Mouse (Mus musculus) stomach, embryonic 14.5 days (tissue): Measurements from ENCODE around the gene Dnajb7. TPM values are rescaled to one million over a fixed set of nuclear protein-coding genes. Genes with fewer than 3 reads are reported as not detected.

Source experiments
- ATAC-seq: fragments of 200-750 bp; cut with Nextera tagmentation; 2 replicates; pipeline ENCODE4 v1.8.0; 2017; ENCODE audit warnings: low read depth, moderate TSS enrichment; ENCODE audit not compliant: insufficient number of reproducible peaks, insufficient read depth, low FRiP score
- H3K27ac ChIP-seq: fragments of 300-500 bp; sonication (generic); 2 replicates; pipeline ENCODE4 v1.5.1; 2014; ENCODE audit warnings: mild to moderate bottlenecking, low read length, moderate library complexity, mixed read lengths
- H3K27me3 ChIP-seq: fragments of 300-500 bp; sonication (generic); 2 replicates; pipeline ENCODE4 v1.6.1; 2014; ENCODE audit warnings: low read length, control low read depth, mixed read lengths; ENCODE audit not compliant: control insufficient read depth, insufficient read depth
- H3K36me3 ChIP-seq: fragments of 300-500 bp; sonication (generic); 2 replicates; pipeline ENCODE4 v1.6.1; 2014; ENCODE audit warnings: mild to moderate bottlenecking, control low read depth, low read length, moderate library complexity, mixed read lengths; ENCODE audit not compliant: control insufficient read depth, insufficient read depth
- H3K4me1 ChIP-seq: fragments of 300-500 bp; sonication (generic); 2 replicates; pipeline ENCODE4 v1.6.1; 2014; ENCODE audit warnings: low read length, control low read depth, mixed read lengths; ENCODE audit not compliant: control insufficient read depth, insufficient read depth
- H3K4me2 ChIP-seq: fragments of 300-500 bp; sonication (generic); replicated peaks from 2 replicates; pipeline ENCODE4 v1.6.1; 2014; ENCODE audit warnings: low read depth, low read length, control low read depth
- H3K4me3 ChIP-seq: fragments of 300-500 bp; sonication (generic); 2 replicates; pipeline ENCODE4 v1.5.1; 2014; ENCODE audit warnings: low read depth, low read length, control low read depth
- H3K9ac ChIP-seq: fragments of 300-500 bp; sonication (generic); replicated peaks from 2 replicates; pipeline ENCODE4 v1.6.1; 2014; ENCODE audit warnings: low read depth, mild to moderate bottlenecking, control low read depth, low read length, moderate library complexity, mixed read lengths
- H3K9me3 ChIP-seq: fragments of 300-500 bp; sonication (generic); 2 replicates; pipeline ENCODE4 v1.6.1; 2016; ENCODE audit warnings: low read depth, low read length, control low read depth; ENCODE audit not compliant: control insufficient read depth
- WGBS: fragments of 180-500 bp; shearing (Covaris S2); extraction: QIAGEN DNeasy Blood & Tissue Kit; methylation state at CpG from one replicate; pipeline ENCODE4 v1.1.7; 2014; 5-methylcytosine and 5-hydroxymethylcytosine counted together
- polyA plus RNA-seq: library from polyadenylated mRNA; unstranded; fragments of >200 nt; fragmentation: Nextera tagmentation; extraction: Ambion mirVana; gene quantifications from 2 replicates; pipeline ENCODE4 v1.2.1, GENCODE M21; 2014

Dnajb7 gene
- polyA plus RNA-seq, 1 experiment from 2014 or later = 2.3 TPM

DNA sequence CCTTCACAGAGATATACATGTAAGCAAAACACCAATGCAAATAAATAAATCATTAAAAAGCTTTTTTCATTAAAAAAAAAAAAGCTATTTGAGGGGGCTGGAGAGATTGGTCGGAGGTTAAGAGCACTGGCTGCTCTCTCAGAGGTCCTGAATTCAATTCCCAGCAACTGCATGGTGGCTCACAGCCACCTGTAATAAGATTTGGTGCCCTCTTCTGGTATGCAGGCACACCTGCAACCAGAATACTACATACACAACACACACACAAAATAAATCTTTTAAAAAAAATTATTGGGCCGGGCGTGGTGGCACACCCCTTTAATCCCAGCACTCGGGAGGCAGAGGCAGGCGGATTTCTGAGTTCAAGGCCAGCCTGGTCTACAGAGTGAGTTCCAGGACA, 21.8 kb downstream of the Dnajb7 start:
- no peak overlapping the region for H3K4me3 ChIP-seq
- no peaks in the 10 kb centered on the region for H3K4me1 ChIP-seq
- no peak overlapping the region for H3K9ac ChIP-seq
- 95% methylated on average over 5 of the region's 5 CpGs for WGBS
- H3K36me3 ChIP-seq = peaks cover 79% of the 10 kb centered on the region
- no peak for ATAC-seq
- no peaks in the 10 kb centered on the region for H3K27me3 ChIP-seq
- no peak overlapping the region for H3K4me2 ChIP-seq
- H3K27ac ChIP-seq = no peak overlapping the region
- H3K9me3 ChIP-seq = no peaks in the 10 kb centered on the region

GRCm38 (mm10) chr15:81378845-81379244, 29.3 kb downstream of the Dnajb7 start:
- peaks cover 67% of the 10 kb centered on the region for H3K36me3 ChIP-seq
- WGBS = 86% methylated on average over 2 of the region's 2 CpGs

DNA sequence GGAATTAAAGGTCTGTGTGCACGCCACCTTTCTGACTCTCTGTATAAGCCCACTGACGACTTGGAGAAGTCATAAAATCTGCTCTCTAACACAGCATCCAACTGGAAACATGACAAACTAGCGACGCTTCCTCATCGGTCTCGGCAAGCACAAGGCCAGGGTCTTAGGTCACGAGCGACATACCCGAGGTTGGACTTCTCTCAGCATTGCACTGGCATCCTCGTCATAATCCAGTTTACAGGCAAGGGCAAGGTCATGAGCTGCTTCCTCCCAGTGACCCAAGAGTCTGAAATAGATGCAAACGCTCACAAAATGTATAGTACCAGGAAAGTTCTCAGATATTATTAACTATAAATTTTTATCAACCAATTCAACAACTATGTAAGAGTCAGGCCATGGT, 33.5 kb downstream of the Dnajb7 start:
- H3K36me3 ChIP-seq = peaks cover 67% of the 10 kb centered on the region
- WGBS = 91% methylated on average over 11 of the region's 11 CpGs
- no peaks in the 10 kb centered on the region for H3K27me3 ChIP-seq
- ATAC-seq = no peak
- no peaks in the 10 kb centered on the region for H3K9me3 ChIP-seq
- no peaks in the 10 kb centered on the region for H3K4me1 ChIP-seq
- no peak overlapping the region for H3K9ac ChIP-seq
- no peak overlapping the region for H3K4me2 ChIP-seq
- no peak overlapping the region for H3K4me3 ChIP-seq
- H3K27ac ChIP-seq = no peak overlapping the region

More at GRCm38 (mm10) chr15:81378845-81379244, 29.3 kb downstream of the Dnajb7 start:
- Histone ChIP-seq H3K4me2 (no peak overlapping the region), H3K27me3 (no peaks in the 10 kb centered on the region), H3K4me1 (no peaks in the 10 kb centered on the region), H3K27ac (no peak overlapping the region), H3K9me3 (no peaks in the 10 kb centered on the region), H3K9ac (no peak overlapping the region), H3K4me3 (no peak overlapping the region)
- no peak for ATAC-seq

- H3K36me3 ChIP-seq = peaks cover 76% of the 10 kb centered on the region
- no peaks in the 10 kb centered on the region for H3K9me3 ChIP-seq
- no peak overlapping the region for H3K4me2 ChIP-seq
- H3K27ac ChIP-seq = no peak overlapping the region
- H3K9ac ChIP-seq = no peak overlapping the region
- no peak for ATAC-seq
- WGBS = 73% methylated on average over 1 of the region's 1 CpGs
- H3K4me1 ChIP-seq = no peaks in the 10 kb centered on the region
- no peak overlapping the region for H3K4me3 ChIP-seq
- H3K27me3 ChIP-seq = no peaks in the 10 kb centered on the region
Measured at GRCm38 (mm10) chr15:81370356-81370755, 37.7 kb downstream of the Dnajb7 start.

DNA sequence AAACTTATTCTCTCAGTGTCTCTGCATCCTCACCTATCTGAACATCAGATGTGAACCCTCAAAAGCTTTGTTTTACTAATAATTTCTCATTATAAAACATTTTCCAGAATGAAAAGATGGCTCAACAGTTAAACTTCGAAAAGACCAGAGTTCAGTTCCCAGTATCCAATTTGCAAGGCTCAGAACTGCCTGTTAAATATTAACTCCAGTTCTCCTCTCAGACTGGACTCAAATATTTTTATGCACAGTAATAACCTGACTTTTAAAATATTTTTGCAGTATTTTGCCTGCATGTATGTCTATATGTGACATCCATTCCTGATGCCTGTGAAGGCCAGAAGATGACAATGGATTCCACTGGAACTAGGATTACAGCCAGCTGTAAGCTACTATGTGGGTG, 39.5 kb downstream of the Dnajb7 start:
- H3K36me3 ChIP-seq = peaks cover 77% of the 10 kb centered on the region
- 87% methylated on average over 1 of the region's 1 CpGs for WGBS

DNA sequence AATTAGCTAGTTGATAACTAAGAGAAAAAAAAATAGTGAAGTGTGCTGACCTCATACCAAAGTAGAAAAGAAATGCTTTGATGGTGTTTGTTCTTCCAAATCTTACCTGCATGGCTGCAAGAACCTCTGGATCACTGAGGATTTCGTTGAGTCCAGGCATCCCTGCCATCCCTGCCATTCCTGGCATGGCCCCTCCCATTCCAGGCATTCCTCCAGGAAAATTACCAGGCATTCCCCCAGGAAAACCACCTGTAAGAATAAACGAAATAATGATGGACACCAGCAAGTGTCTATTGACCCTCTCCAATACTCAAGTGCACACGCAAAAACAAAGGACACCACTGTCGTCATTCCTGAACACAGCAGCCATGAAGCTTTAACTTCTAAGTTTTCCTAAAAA, 41.9 kb downstream of the Dnajb7 start:
- Histone ChIP-seq H3K4me3 (no peak overlapping the region), H3K27ac (no peak overlapping the region), H3K36me3 (peaks cover 67% of the 10 kb centered on the region), H3K4me1 (0 out of 2 replicates have a peak, but pooled peaks cover 3% of the 10 kb centered on the region), H3K4me2 (no peak overlapping the region), H3K27me3 (no peaks in the 10 kb centered on the region), H3K9me3 (no peaks in the 10 kb centered on the region), H3K9ac (no peak overlapping the region)
- 81% methylated on average over 4 of the region's 4 CpGs for WGBS
- no peak for ATAC-seq

More for the DNA sequence above, 39.5 kb downstream of the Dnajb7 start:
- Histone ChIP-seq H3K9ac (no peak overlapping the region), H3K4me3 (no peak overlapping the region), H3K4me1 (no peaks in the 10 kb centered on the region), H3K27me3 (no peaks in the 10 kb centered on the region), H3K4me2 (no peak overlapping the region), H3K9me3 (no peaks in the 10 kb centered on the region), H3K27ac (no peak overlapping the region)
- no peak for ATAC-seq

- Histone ChIP-seq H3K4me1 (0 out of 2 replicates have a peak, but pooled peaks cover 3% of the 10 kb centered on the region), H3K4me3 (no peak overlapping the region), H3K4me2 (no peak overlapping the region), H3K27ac (no peak overlapping the region), H3K9ac (no peak overlapping the region), H3K36me3 (peaks cover 57% of the 10 kb centered on the region), H3K9me3 (no peaks in the 10 kb centered on the region), H3K27me3 (no peaks in the 10 kb centered on the region)
- 87% methylated on average over 8 of the region's 8 CpGs for WGBS
- ATAC-seq = no peak
Measured at GRCm38 (mm10) chr15:81365246-81365645, 42.9 kb downstream of the Dnajb7 start.

DNA sequence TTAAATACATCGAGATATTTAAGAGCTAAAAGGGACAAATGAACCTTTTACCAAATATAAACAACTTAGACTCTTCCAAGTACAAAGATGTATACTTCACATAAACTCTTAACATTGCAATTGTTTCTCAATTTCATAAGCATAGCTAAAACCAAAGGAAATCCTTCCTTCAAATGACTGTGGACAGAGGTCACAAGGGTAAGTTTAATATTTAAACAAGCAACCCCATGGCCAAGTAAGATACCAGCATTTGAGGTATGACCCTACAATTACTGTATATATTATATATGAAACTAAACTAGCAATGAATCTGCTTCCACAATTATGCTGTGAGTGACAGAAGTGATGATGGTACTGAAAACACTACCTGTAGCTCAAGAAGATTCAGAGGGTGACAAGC, 43.8 kb downstream of the Dnajb7 start:
- no peaks in the 10 kb centered on the region for H3K9me3 ChIP-seq
- peaks cover 10% of the 10 kb centered on the region; the same call in 1 of the 2 replicates for H3K4me1 ChIP-seq
- H3K36me3 ChIP-seq = peaks cover 48% of the 10 kb centered on the region
- no peak overlapping the region for H3K9ac ChIP-seq
- no peak overlapping the region for H3K27ac ChIP-seq
- no peak for ATAC-seq
- no peaks in the 10 kb centered on the region for H3K27me3 ChIP-seq
- no peak overlapping the region for H3K4me2 ChIP-seq
- 67% methylated on average over 1 of the region's 1 CpGs for WGBS
- H3K4me3 ChIP-seq = no peak overlapping the region

- Histone ChIP-seq H3K4me2 (no peak overlapping the region), H3K9ac (no peak overlapping the region), H3K9me3 (no peaks in the 10 kb centered on the region), H3K36me3 (peaks cover 35% of the 10 kb centered on the region), H3K27me3 (no peaks in the 10 kb centered on the region), H3K4me1 (peaks cover 17% of the 10 kb centered on the region; the same call in 1 of the 2 replicates), H3K4me3 (no peak overlapping the region), H3K27ac (no peak overlapping the region)
- ATAC-seq = no peak
- 74% methylated on average over 1 of the region's 1 CpGs for WGBS
Measured at GRCm38 (mm10) chr15:81362501-81362900, 45.6 kb downstream of the Dnajb7 start.
